Mouse (Mus musculus) frontal cortex, postnatal 25 days (tissue): Measurements from ENCODE around the gene Lhx6.

ENCODE experiments used
- DNase-seq, 2 experiments: peaks; one replicate each; pipeline ENCODE4 v3.0.0; 2022; ENCODE audit warnings: low spot score in 2 of 2

Gene Lhx6

GRCm38 (mm10) chr2:36093301-36093700 lies 11.9 kb downstream of the Lhx6 start:
- DNase-seq, result no peak

GRCm38 (mm10) chr2:36092748-36093147 lies 12.5 kb downstream of the Lhx6 start:
- DNase-seq, result no peak

GRCm38 (mm10) chr2:36090853-36091741 lies 14.1 kb downstream of the Lhx6 start:
- DNase-seq, result no peak

GRCm38 (mm10) chr2:36089190-36089589 lies 16.0 kb downstream of the Lhx6 start:
- no peak for DNase-seq

GRCm38 (mm10) chr2:36085041-36085440 lies 20.2 kb downstream of the Lhx6 start:
- no peak for DNase-seq

GRCm38 (mm10) chr2:36082802-36083580 lies 22.2 kb downstream of the Lhx6 start:
- no peak for DNase-seq

GRCm38 (mm10) chr2:36081446-36081845 lies 23.8 kb downstream of the Lhx6 start:
- DNase-seq, result no peak

- no peak for DNase-seq
These were observed 27.9 kb downstream of the Lhx6 start for GRCm38 (mm10) chr2:36077160-36077761.

- no peak for DNase-seq
These were observed 30.0 kb downstream of the Lhx6 start for GRCm38 (mm10) chr2:36075210-36075609.

GRCm38 (mm10) chr2:36073781-36074180 lies 31.4 kb downstream of the Lhx6 start:
- no peak for DNase-seq

GRCm38 (mm10) chr2:36071660-36072305 lies 33.4 kb downstream of the Lhx6 start:
- DNase-seq, result no peak

GRCm38 (mm10) chr2:36067132-36067531 lies 38.1 kb downstream of the Lhx6 start:
- no peak for DNase-seq

GRCm38 (mm10) chr2:36061409-36061808 lies 43.8 kb downstream of the Lhx6 start:
- no peak for DNase-seq

GRCm38 (mm10) chr2:36056248-36056647 lies 49.0 kb downstream of the Lhx6 start:
- no peak for DNase-seq

GRCm38 (mm10) chr2:36053249-36053648 lies 52.0 kb downstream of the Lhx6 start:
- no peak for DNase-seq

GRCm38 (mm10) chr2:36049567-36049954 lies 55.6 kb downstream of the Lhx6 start:
- no peak for DNase-seq

GRCm38 (mm10) chr2:36048748-36049566 lies 56.3 kb downstream of the Lhx6 start, which contains the start of the genes Ndufa8 and Morn5:
TSS of gene Ndufa8 (minus strand) at chr2:36049406.
TSS of gene Morn5 (plus strand) at chr2:36049458.
- peak; percentile 97 to 98 for DNase-seq

- no peak for DNase-seq
These were observed 57.0 kb downstream of the Lhx6 start for GRCm38 (mm10) chr2:36048164-36048563.

- no peak for DNase-seq
These were observed 64.3 kb downstream of the Lhx6 start for GRCm38 (mm10) chr2:36040872-36041271.

- DNase-seq, result no peak
These were observed 65.8 kb downstream of the Lhx6 start for GRCm38 (mm10) chr2:36039297-36039985.
